Mouse (Mus musculus): ENCODE results near the gene Slc22a20.

- TF ChIP-seq EP300 (optimal IDR thresholded peaks at IDR 0.05), result no peak
- no peak for TF ChIP-seq CTCF (IDR thresholded peaks at IDR 0.05; ENCODE audit: low read depth)
Measured at GRCm38 (mm10) chr19:5990033-5990432, 4.1 kb upstream of the Slc22a20 start.

Data from stomach, postnatal 0 days (tissue).